ENCODE assay signal across 26 mouse cellular contexts in genomic region chr1:177740707-177741106, GRCm38 (mm10). TPM values are rescaled to one million over a fixed set of nuclear protein-coding genes. Genes with fewer than 3 reads are reported as not detected.
DNase-seq lines count a peak whose midpoint lies in the region; ATAC-seq lines count a peak whose summit lies in the region.
"Had no signal": no experiment of that assay in that cellular context is flagged by ENCODE, and none has a peak within 500 bp of the region (broad histone marks: within the 10 kb centered on the region; RNA-seq: fewer than 3 reads in every experiment).

No protein-coding gene starts in this region.

- DNase-seq in kidney, adult 9 months, result peak; percentile 83
- no peak for DNase-seq in kidney, postnatal 10 days
- DNase-seq in 3T3-L1 (ENCODE audit: low read depth, low spot score), result peak; percentile 37
- DNase-seq in kidney, postnatal 36 days, result peak; percentile 44 to 58
- no peak for DNase-seq in gastrocnemius, postnatal 25 days
- DNase-seq in thymus, postnatal 10 days (ENCODE audit: low spot score in 2 of 2), result no peak
- DNase-seq: adrenal gland, postnatal 14 days; cerebellum, adult 11-12 months; cerebellum, adult 9-11 months; cerebellum, postnatal 36 days; gastrocnemius, postnatal 10 days; heart, postnatal 36 days had no signal

- no peak overlapping the region for H3K4me2 ChIP-seq in intestine, embryonic 16.5 days (ENCODE audit: low read depth, low read length)
- H3K4me2 ChIP-seq in intestine, embryonic 15.5 days (replicated peaks), result no peak overlapping the region
- H3K4me2 ChIP-seq: embryonic facial prominence, embryonic 13.5 days; forebrain, embryonic 12.5 days; heart, embryonic 13.5 days had no signal

- no peaks in the 10 kb centered on the region for H3K4me1 ChIP-seq in intestine, embryonic 16.5 days (ENCODE audit: control insufficient read depth, insufficient read depth, low read length)
- no peaks in the 10 kb centered on the region for H3K4me1 ChIP-seq in intestine, embryonic 15.5 days (replicated peaks)
- H3K4me1 ChIP-seq: embryonic facial prominence, embryonic 13.5 days; forebrain, embryonic 12.5 days; heart, embryonic 13.5 days had no signal

- no peak overlapping the region for H3K4me3 ChIP-seq in intestine, embryonic 16.5 days (ENCODE audit: low read length)
- H3K4me3 ChIP-seq in intestine, embryonic 15.5 days (replicated peaks), result no peak overlapping the region
- H3K4me3 ChIP-seq: embryonic facial prominence, embryonic 13.5 days; forebrain, embryonic 12.5 days; heart, embryonic 13.5 days had no signal

- ATAC-seq in intestine, embryonic 16.5 days, result peak; percentile 37; the same call in 1 of the 2 replicates
- ATAC-seq in intestine, embryonic 15.5 days, result no peak
- ATAC-seq: activated CD4-positive, CD25-positive, alpha-beta regulatory T cell, adult 4 months; forebrain, embryonic 16.5 days; Patski had no signal

- H3K36me3 ChIP-seq in intestine, embryonic 16.5 days (ENCODE audit: control insufficient read depth, insufficient read depth, low read length), result no peaks in the 10 kb centered on the region
- no peaks in the 10 kb centered on the region for H3K36me3 ChIP-seq in intestine, embryonic 15.5 days
- H3K36me3 ChIP-seq: embryonic facial prominence, embryonic 13.5 days; forebrain, embryonic 12.5 days; heart, embryonic 13.5 days had no signal

- H3K9ac ChIP-seq in intestine, embryonic 16.5 days (ENCODE audit: low read depth, low read length), result no peak overlapping the region
- H3K9ac ChIP-seq in intestine, embryonic 15.5 days, result no peak overlapping the region
- H3K9ac ChIP-seq: embryonic facial prominence, embryonic 13.5 days; forebrain, embryonic 12.5 days; heart, embryonic 13.5 days had no signal

- no peaks in the 10 kb centered on the region for H3K27me3 ChIP-seq in intestine, embryonic 16.5 days (replicated peaks; ENCODE audit: control insufficient read depth, insufficient read depth, low read length)
- no peaks in the 10 kb centered on the region for H3K27me3 ChIP-seq in intestine, embryonic 15.5 days (replicated peaks)
- H3K27me3 ChIP-seq: CH12.LX; embryonic facial prominence, embryonic 13.5 days; forebrain, embryonic 12.5 days; heart, embryonic 13.5 days; Patski had no signal

- WGBS in intestine, embryonic 16.5 days, result 45% methylated on average over 1 of the region's 1 CpGs
- 41% methylated on average over 1 of the region's 1 CpGs for WGBS in intestine, embryonic 15.5 days

- H3K9me3 ChIP-seq in intestine, embryonic 16.5 days (ENCODE audit: control insufficient read depth, low read length), result no peaks in the 10 kb centered on the region
- no peaks in the 10 kb centered on the region for H3K9me3 ChIP-seq in intestine, embryonic 15.5 days
- H3K9me3 ChIP-seq: embryonic facial prominence, embryonic 13.5 days; forebrain, embryonic 12.5 days; heart, embryonic 13.5 days had no signal

- no peak overlapping the region for H3K27ac ChIP-seq in intestine, embryonic 16.5 days (ENCODE audit: low read length)
- no peak overlapping the region for H3K27ac ChIP-seq in intestine, embryonic 15.5 days
- H3K27ac ChIP-seq: embryonic facial prominence, embryonic 13.5 days; forebrain, embryonic 12.5 days; heart, embryonic 13.5 days had no signal

RNA-seq across cellular contexts. Expression of gene 1700016C15Rik, which starts 11.1 kb away (rescaled TPM):
- polyA plus RNA-seq in intestine, embryonic 16.5 days (2015; fragmentation: Nextera tagmentation; extraction: Ambion mirVana), result not detected in 2 replicates
- 0.19 TPM in 1 of 2 replicates, not detected in the other for polyA plus RNA-seq in intestine, embryonic 15.5 days (2015; fragmentation: Nextera tagmentation; extraction: Ambion mirVana)
- under 1 TPM in 1 of 2 experiments, not detected in 1; 0.48 TPM for total RNA-seq in gastrocnemius, postnatal 25 days (2021)
- total RNA-seq: adrenal gland, adult 18-20 months; adrenal gland, postnatal 14 days; CH12.LX; heart, adult 8-10 months; heart, postnatal 36 days had no signal
- polyA plus RNA-seq: embryonic facial prominence, embryonic 13.5 days; forebrain, embryonic 12.5 days; forebrain, embryonic 16.5 days; frontal cortex, adult 2 months; heart, embryonic 13.5 days; heart, postnatal 0 days; hindbrain, embryonic 11.5 days had no signal

RNA-seq across cellular contexts. Expression of gene Adss, which starts 55.6 kb away (rescaled TPM):
- polyA plus RNA-seq in intestine, embryonic 16.5 days (2015; fragmentation: Nextera tagmentation; extraction: Ambion mirVana), result 40.2 and 42.3 TPM in 2 replicates
- polyA plus RNA-seq in intestine, embryonic 15.5 days (2015; fragmentation: Nextera tagmentation; extraction: Ambion mirVana), result 43.3 and 50.9 TPM in 2 replicates
- total RNA-seq in gastrocnemius, postnatal 25 days (2021), result 1 to 10 TPM; 8.4 to 8.8 TPM

Comparison
In these comparisons a context has a peak if more than half of its experiments do, and no peak if none do; other contexts are left out.
1. DNase-seq: peak in kidney, adult 9 months (single experiment), 3T3-L1 (single experiment) and kidney, postnatal 36 days (2 of 2); none in kidney, postnatal 10 days (single experiment), gastrocnemius, postnatal 25 days (single experiment) and thymus, postnatal 10 days (0 of 2).